In the genomic region with DNA sequence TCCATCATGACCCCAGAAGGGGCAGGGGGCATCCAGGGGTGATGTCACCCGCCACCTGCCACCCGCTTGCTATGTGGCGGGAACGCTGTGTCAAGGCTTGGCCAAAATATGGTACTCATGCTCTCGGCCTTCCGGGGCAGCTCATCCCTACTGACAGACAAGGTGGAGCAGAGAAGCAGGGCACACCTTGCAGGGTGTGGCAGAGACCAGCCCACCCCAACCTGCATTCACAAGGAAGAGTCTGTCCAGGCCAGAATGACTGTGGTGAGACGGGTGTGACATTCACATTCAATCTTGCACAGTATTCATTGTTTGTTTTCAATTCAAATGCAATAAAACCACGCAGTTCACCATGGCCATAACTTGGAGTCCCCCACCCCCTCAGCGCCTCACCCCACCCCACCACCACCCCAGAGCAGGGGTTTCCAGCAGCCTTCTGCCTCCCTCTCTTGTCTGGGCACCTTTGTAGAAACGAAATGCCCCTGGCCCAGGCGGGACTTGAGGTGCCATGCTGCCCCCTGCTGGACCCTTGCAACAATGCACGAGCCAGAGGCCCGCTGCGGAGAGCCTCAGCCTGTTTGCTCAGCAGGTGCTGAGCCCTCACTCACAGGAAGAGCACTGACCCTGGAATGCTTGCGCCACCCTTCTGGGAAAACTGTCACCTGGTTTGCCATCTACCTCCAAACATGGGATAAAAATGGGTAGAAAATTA, we compare ENCODE assay signal across 8 mouse cellular contexts. TPM values are rescaled to one million over a fixed set of nuclear protein-coding genes. Genes with fewer than 3 reads are reported as not detected.
A peak's percentile ranks its signal among the peaks of the same experiment; 100 is the strongest.
DNase-seq lines count a peak whose midpoint lies in the region; ATAC-seq and TF ChIP-seq lines count a peak whose summit lies in the region.

No protein-coding gene starts in this region.

- peak; percentile 95 for TF ChIP-seq CTCF in hindbrain, postnatal 0 days (IDR thresholded peaks at IDR 0.05; ENCODE audit: low read depth)

- H3K4me2 ChIP-seq in hindbrain, postnatal 0 days (ENCODE audit: low read depth, low read length) = no peak overlapping the region

- no peaks in the 10 kb centered on the region for H3K4me1 ChIP-seq in hindbrain, postnatal 0 days (ENCODE audit: insufficient read depth, low read length)

- H3K27me3 ChIP-seq in hindbrain, postnatal 0 days (ENCODE audit: insufficient read depth, low read length) = no peaks in the 10 kb centered on the region

- no peak overlapping the region for H3K9ac ChIP-seq in hindbrain, postnatal 0 days (replicated peaks; ENCODE audit: low read length)

- ATAC-seq in hindbrain, postnatal 0 days = peak; percentile 66
- ATAC-seq in megakaryocyte-erythroid progenitor cell, adult 5-6 weeks (replicated peaks; ENCODE audit: low FRiP score, low TSS enrichment, poor library complexity, severe bottlenecking) = peak; percentile 79

- H3K9me3 ChIP-seq in hindbrain, postnatal 0 days (ENCODE audit: low read length) = no peaks in the 10 kb centered on the region

- H3K4me3 ChIP-seq in hindbrain, postnatal 0 days (ENCODE audit: low read length) = no peak overlapping the region

- peak; percentile 78 for DNase-seq in R1 (ENCODE audit: low read depth, low spot score)
- peak; percentile 89 to 90 for DNase-seq in cerebellum, postnatal 14 days
- DNase-seq in gastrocnemius, adult 18-20 months (ENCODE audit: low spot score) = peak; percentile 73
- DNase-seq in hindbrain, postnatal 0 days (ENCODE audit: low spot score) = peak; percentile 90
- DNase-seq in left cerebral cortex, adult 18-20 months (ENCODE audit: low spot score in 2 of 2) = peak; percentile 77 to 84
- DNase-seq in right cerebral cortex, postnatal 14 days = peak; percentile 83
- peak; percentile 80 for DNase-seq in urinary bladder, postnatal 14 days (ENCODE audit: low spot score)

- WGBS in hindbrain, postnatal 0 days = 47% methylated on average over 14 of the region's 15 CpGs

- no peak overlapping the region for H3K27ac ChIP-seq in hindbrain, postnatal 0 days

- no peaks in the 10 kb centered on the region for H3K36me3 ChIP-seq in hindbrain, postnatal 0 days (ENCODE audit: insufficient read depth, low read length)

RNA-seq across cellular contexts. Expression of a gene that starts 23.8 kb away (rescaled TPM):
- not detected for total RNA-seq in gastrocnemius, adult 18-20 months (2021)
- not detected in 2 replicates for total RNA-seq in hindbrain, postnatal 0 days (2014; rRNA removed)
- not detected in 2 replicates for polyA plus RNA-seq in hindbrain, postnatal 0 days (2015; fragmentation: Nextera tagmentation; extraction: Ambion mirVana)
- total RNA-seq in left cerebral cortex, adult 18-20 months (2021) = not detected
- total RNA-seq in megakaryocyte-erythroid progenitor cell, adult 5-6 weeks (2014; fragmentation: Nextera tagmentation) = not detected in 2 replicates
- not detected in 2 replicates for total RNA-seq in megakaryocyte-erythroid progenitor cell, adult 5-6 weeks (2017)

RNA-seq across cellular contexts. Expression of a gene that starts 32.0 kb away (rescaled TPM):
- not detected for total RNA-seq in gastrocnemius, adult 18-20 months (2021)
- total RNA-seq in hindbrain, postnatal 0 days (2014; rRNA removed) = not detected in 2 replicates
- not detected in 2 replicates for polyA plus RNA-seq in hindbrain, postnatal 0 days (2015; fragmentation: Nextera tagmentation; extraction: Ambion mirVana)
- total RNA-seq in left cerebral cortex, adult 18-20 months (2021) = not detected
- total RNA-seq in megakaryocyte-erythroid progenitor cell, adult 5-6 weeks (2014; fragmentation: Nextera tagmentation) = not detected in 2 replicates
- total RNA-seq in megakaryocyte-erythroid progenitor cell, adult 5-6 weeks (2017) = not detected in 2 replicates
